Mouse (Mus musculus) C2C12 (cell line): ENCODE measurements around the gene Wnt1.

Experiments
- CTCF ChIP-seq: IDR thresholded peaks from one replicate; pipeline ENCODE4 v1.5.1; 2011; ENCODE audit not compliant: control insufficient read depth, insufficient read depth, insufficient read length
- FOSL1 ChIP-seq: IDR thresholded peaks from one replicate; pipeline ENCODE4 v1.8.0; 2011; ENCODE audit warnings: mild to moderate bottlenecking, low read length; ENCODE audit not compliant: poor library complexity, insufficient read depth, severe bottlenecking
- MAX ChIP-seq: IDR thresholded peaks from one replicate; pipeline ENCODE4 v1.6.1; 2011; ENCODE audit warnings: mild to moderate bottlenecking, control low read depth
- MYOD1 ChIP-seq: IDR thresholded peaks from one replicate; pipeline ENCODE4 v1.6.1; 2011; ENCODE audit warnings: low read depth; ENCODE audit not compliant: control insufficient read depth, insufficient read length
- MYOG ChIP-seq: IDR thresholded peaks from one replicate; pipeline ENCODE4 v1.6.1; 2011; ENCODE audit not compliant: control insufficient read depth, insufficient read length; ENCODE audit errors: extremely low read depth

- no peak for TF ChIP-seq CTCF
- TF ChIP-seq FOSL1: no peak
- no peak for TF ChIP-seq MAX
- TF ChIP-seq MYOD1: no peak
- TF ChIP-seq MYOG: no peak
These were observed 16.6 kb downstream of the Wnt1 start for GRCm38 (mm10) chr15:98806071-98806808.
